Mouse (Mus musculus): ENCODE measurements around the gene Sh2d3c. TPM values are rescaled to one million over a fixed set of nuclear protein-coding genes. Genes with fewer than 3 reads are reported as not detected.

The Sh2d3c gene
- total RNA-seq (2014; rRNA removed) (43.7 and 46.2 TPM in 2 replicates), polyA plus RNA-seq (2015; fragmentation: Nextera tagmentation; extraction: Ambion mirVana) (54.4 and 54.6 TPM in 2 replicates)

GRCm38 (mm10) chr2:32720681-32721229 is at the start of gene Sh2d3c:
Gene Sh2d3c (plus strand): TSS chr2:32721055.
- TF ChIP-seq CTCF (IDR thresholded peaks at IDR 0.05): no peak
- no peaks in the 10 kb centered on the region for H3K27me3 ChIP-seq (ENCODE audit: insufficient read depth, low read length)
- WGBS: 59% methylated on average over 8 of the region's 8 CpGs
- no peak within 1 kb of the TSS for H3K4me2 ChIP-seq (ENCODE audit: low read depth, low read length, poor library complexity, severe bottlenecking)
- H3K9ac ChIP-seq (replicated peaks; ENCODE audit: low read length, poor library complexity, severe bottlenecking): no peak within 1 kb of the TSS
- ATAC-seq (ENCODE audit: low FRiP score) (peak; percentile 23; the same call in 1 of the 2 replicates), DNase-seq (ENCODE audit: low spot score) (peak; percentile 26)
- no peak within 1 kb of the TSS for H3K4me3 ChIP-seq (ENCODE audit: low read depth, low read length)
- no peak within 1 kb of the TSS for H3K27ac ChIP-seq (ENCODE audit: low read depth, low read length)
- H3K9me3 ChIP-seq (ENCODE audit: low read length): no peaks in the 10 kb centered on the region
- no peaks in the 10 kb centered on the region for H3K36me3 ChIP-seq (ENCODE audit: insufficient read depth, low read length)
- no peaks in the 10 kb centered on the region for H3K4me1 ChIP-seq (ENCODE audit: insufficient read depth, low read length)

- no peak overlapping the region for H3K4me2 ChIP-seq (ENCODE audit: low read depth, low read length, poor library complexity, severe bottlenecking)
- no peak for ATAC-seq (ENCODE audit: low FRiP score)
- no peaks in the 10 kb centered on the region for H3K4me1 ChIP-seq (ENCODE audit: insufficient read depth, low read length)
- WGBS: 90% methylated on average over 9 of the region's 9 CpGs
- DNase-seq (ENCODE audit: low spot score): no peak
- H3K9ac ChIP-seq (replicated peaks; ENCODE audit: low read length, poor library complexity, severe bottlenecking): no peak overlapping the region
- no peak overlapping the region for H3K4me3 ChIP-seq (ENCODE audit: low read depth, low read length)
- no peak for TF ChIP-seq CTCF (IDR thresholded peaks at IDR 0.05)
- no peaks in the 10 kb centered on the region for H3K36me3 ChIP-seq (ENCODE audit: insufficient read depth, low read length)
- no peak overlapping the region for H3K27ac ChIP-seq (ENCODE audit: low read depth, low read length)
- H3K9me3 ChIP-seq (ENCODE audit: low read length): no peaks in the 10 kb centered on the region
- H3K27me3 ChIP-seq (ENCODE audit: insufficient read depth, low read length): no peaks in the 10 kb centered on the region
These were observed 49.7 kb upstream of the Sh2d3c start for GRCm38 (mm10) chr2:32671147-32671546.

GRCm38 (mm10) chr2:32671907-32672595 is 48.8 kb upstream of the Sh2d3c start:
- H3K36me3 ChIP-seq (ENCODE audit: insufficient read depth, low read length): no peaks in the 10 kb centered on the region
- no peak for TF ChIP-seq CTCF (IDR thresholded peaks at IDR 0.05)
- WGBS: 62% methylated on average over 9 of the region's 9 CpGs

GRCm38 (mm10) chr2:32673176-32673917 is 47.5 kb upstream of the Sh2d3c start:
- no peak for DNase-seq (ENCODE audit: low spot score)
- WGBS: 84% methylated on average over 16 of the region's 16 CpGs
- Histone ChIP-seq H3K27ac (ENCODE audit: low read depth, low read length) (no peak overlapping the region), H3K36me3 (ENCODE audit: insufficient read depth, low read length) (no peaks in the 10 kb centered on the region), H3K9ac (replicated peaks; ENCODE audit: low read length, poor library complexity, severe bottlenecking) (no peak overlapping the region), H3K27me3 (ENCODE audit: insufficient read depth, low read length) (no peaks in the 10 kb centered on the region), H3K9me3 (ENCODE audit: low read length) (no peaks in the 10 kb centered on the region), H3K4me2 (ENCODE audit: low read depth, low read length, poor library complexity, severe bottlenecking) (no peak overlapping the region), H3K4me3 (ENCODE audit: low read depth, low read length) (no peak overlapping the region), H3K4me1 (ENCODE audit: insufficient read depth, low read length) (no peaks in the 10 kb centered on the region)
- TF ChIP-seq CTCF (IDR thresholded peaks at IDR 0.05): no peak
- ATAC-seq (ENCODE audit: low FRiP score): no peak

More at GRCm38 (mm10) chr2:32671907-32672595, 48.8 kb upstream of the Sh2d3c start:
- no peak overlapping the region for H3K27ac ChIP-seq (ENCODE audit: low read depth, low read length)
- DNase-seq (ENCODE audit: low spot score): no peak
- H3K9ac ChIP-seq (replicated peaks; ENCODE audit: low read length, poor library complexity, severe bottlenecking): no peak overlapping the region
- no peak overlapping the region for H3K4me2 ChIP-seq (ENCODE audit: low read depth, low read length, poor library complexity, severe bottlenecking)
- H3K27me3 ChIP-seq (ENCODE audit: insufficient read depth, low read length): no peaks in the 10 kb centered on the region
- no peaks in the 10 kb centered on the region for H3K4me1 ChIP-seq (ENCODE audit: insufficient read depth, low read length)
- no peaks in the 10 kb centered on the region for H3K9me3 ChIP-seq (ENCODE audit: low read length)
- H3K4me3 ChIP-seq (ENCODE audit: low read depth, low read length): no peak overlapping the region
- no peak for ATAC-seq (ENCODE audit: low FRiP score)

- ATAC-seq (ENCODE audit: low FRiP score) (no peak), DNase-seq (ENCODE audit: low spot score) (no peak)
- no peak overlapping the region for H3K4me2 ChIP-seq (ENCODE audit: low read depth, low read length, poor library complexity, severe bottlenecking)
- no peak overlapping the region for H3K9ac ChIP-seq (replicated peaks; ENCODE audit: low read length, poor library complexity, severe bottlenecking)
- H3K9me3 ChIP-seq (ENCODE audit: low read length): no peaks in the 10 kb centered on the region
- H3K4me3 ChIP-seq (ENCODE audit: low read depth, low read length): no peak overlapping the region
- H3K36me3 ChIP-seq (ENCODE audit: insufficient read depth, low read length): peaks cover 3% of the 10 kb centered on the region; the same call in 1 of the 2 replicates
- H3K4me1 ChIP-seq (ENCODE audit: insufficient read depth, low read length): no peaks in the 10 kb centered on the region
- 94% methylated on average over 3 of the region's 3 CpGs for WGBS
- TF ChIP-seq CTCF (IDR thresholded peaks at IDR 0.05): no peak
- no peak overlapping the region for H3K27ac ChIP-seq (ENCODE audit: low read depth, low read length)
- no peaks in the 10 kb centered on the region for H3K27me3 ChIP-seq (ENCODE audit: insufficient read depth, low read length)
These were observed 44.0 kb upstream of the Sh2d3c start for GRCm38 (mm10) chr2:32676821-32677220.

GRCm38 (mm10) chr2:32677683-32678082 is 43.2 kb upstream of the Sh2d3c start:
- H3K27ac ChIP-seq (ENCODE audit: low read depth, low read length): no peak overlapping the region
- TF ChIP-seq CTCF (IDR thresholded peaks at IDR 0.05): no peak
- no peak overlapping the region for H3K4me3 ChIP-seq (ENCODE audit: low read depth, low read length)
- no peaks in the 10 kb centered on the region for H3K9me3 ChIP-seq (ENCODE audit: low read length)
- H3K36me3 ChIP-seq (ENCODE audit: insufficient read depth, low read length): peaks cover 8% of the 10 kb centered on the region; the same call in 1 of the 2 replicates
- ATAC-seq (ENCODE audit: low FRiP score): no peak
- no peak overlapping the region for H3K4me2 ChIP-seq (ENCODE audit: low read depth, low read length, poor library complexity, severe bottlenecking)
- H3K27me3 ChIP-seq (ENCODE audit: insufficient read depth, low read length): no peaks in the 10 kb centered on the region
- no peak for DNase-seq (ENCODE audit: low spot score)
- no peaks in the 10 kb centered on the region for H3K4me1 ChIP-seq (ENCODE audit: insufficient read depth, low read length)
- H3K9ac ChIP-seq (replicated peaks; ENCODE audit: low read length, poor library complexity, severe bottlenecking): no peak overlapping the region
- 95% methylated on average over 7 of the region's 7 CpGs for WGBS
